Mouse (Mus musculus) embryonic facial prominence, embryonic 11.5 days (tissue): ENCODE data around the gene Gjd2. TPM values are rescaled to one million over a fixed set of nuclear protein-coding genes. Genes with fewer than 3 reads are reported as not detected.

Source experiments
- ATAC-seq: fragments of 200-750 bp; cut with Nextera tagmentation; replicated peaks from 2 replicates; pipeline ENCODE4 v1.8.0; 2017; ENCODE audit warnings: low read depth; ENCODE audit not compliant: insufficient number of reproducible peaks, low FRiP score, low TSS enrichment
- DNase-seq: peaks from one replicate; pipeline ENCODE4 v3.0.0-alpha.2; 2015; ENCODE audit warnings: low spot score
- H3K27ac ChIP-seq: fragments of 300-500 bp; sonication (generic); replicated peaks from 2 replicates; pipeline ENCODE4 v1.5.1; 2014; ENCODE audit warnings: mild to moderate bottlenecking, low read depth, low read length, control low read depth
- H3K27me3 ChIP-seq: fragments of 300-500 bp; sonication (generic); 2 replicates; pipeline ENCODE4 v1.6.1; 2014; ENCODE audit warnings: mild to moderate bottlenecking, low read length, moderate library complexity, mixed read lengths; ENCODE audit not compliant: control insufficient read depth, insufficient read depth
- H3K36me3 ChIP-seq: fragments of 300-500 bp; sonication (generic); replicated peaks from 2 replicates; pipeline ENCODE4 v1.6.1; 2014; ENCODE audit warnings: low read depth, mild to moderate bottlenecking, low read length, moderate library complexity, mixed read lengths; ENCODE audit not compliant: control insufficient read depth, insufficient read depth
- H3K4me1 ChIP-seq: fragments of 300-500 bp; sonication (generic); 2 replicates; pipeline ENCODE4 v1.6.1; 2014; ENCODE audit warnings: low read length, mixed read lengths; ENCODE audit not compliant: control insufficient read depth, insufficient read depth
- H3K4me2 ChIP-seq: fragments of 300-500 bp; sonication (generic); 2 replicates; pipeline ENCODE4 v1.6.1; 2014; ENCODE audit warnings: low read depth, mild to moderate bottlenecking, control low read depth, low read length, moderate library complexity
- H3K4me3 ChIP-seq: fragments of 300-500 bp; sonication (generic); 2 replicates; pipeline ENCODE4 v1.5.1; 2014; ENCODE audit warnings: low read depth, low read length, control low read depth
- H3K9ac ChIP-seq: fragments of 300-500 bp; sonication (generic); replicated peaks from 2 replicates; pipeline ENCODE4 v1.6.1; 2014; ENCODE audit warnings: mild to moderate bottlenecking, control low read depth, low read length
- H3K9me3 ChIP-seq: fragments of 300-500 bp; sonication (generic); replicated peaks from 2 replicates; pipeline ENCODE4 v1.6.1; 2016; ENCODE audit warnings: mild to moderate bottlenecking, low read length, inconsistent platforms, mixed read lengths; ENCODE audit not compliant: control insufficient read depth
- whole genome bisulfite sequencing: fragments of 180-500 bp; shearing (Covaris S2); extraction: QIAGEN DNeasy Blood & Tissue Kit; methylation state at CpG from one replicate; pipeline ENCODE4 v1.1.7; 2014; 5-methylcytosine and 5-hydroxymethylcytosine counted together
- polyA plus RNA-seq: library from polyadenylated mRNA; unstranded; fragments of >200 nt; fragmentation: Nextera tagmentation; extraction: Ambion mirVana; gene quantifications from 2 replicates; pipeline ENCODE4 v1.2.1, GENCODE M21; 2014

Gene Gjd2
- polyA plus RNA-seq, 1 experiment from 2014 or later, result 0.10 TPM

- Histone ChIP-seq H3K9ac (no peak overlapping the region), H3K27me3 (no peaks in the 10 kb centered on the region), H3K27ac (no peak overlapping the region), H3K9me3 (no peaks in the 10 kb centered on the region), H3K4me2 (no peak overlapping the region), H3K4me1 (no peaks in the 10 kb centered on the region), H3K4me3 (no peak overlapping the region), H3K36me3 (no peaks in the 10 kb centered on the region)
- WGBS, result 86% methylated on average over 14 of the region's 14 CpGs
- DNase-seq (no peak), ATAC-seq (no peak)
Measured at GRCm38 (mm10) chr2:114051871-114052241, 38.4 kb upstream of the Gjd2 start.

DNA sequence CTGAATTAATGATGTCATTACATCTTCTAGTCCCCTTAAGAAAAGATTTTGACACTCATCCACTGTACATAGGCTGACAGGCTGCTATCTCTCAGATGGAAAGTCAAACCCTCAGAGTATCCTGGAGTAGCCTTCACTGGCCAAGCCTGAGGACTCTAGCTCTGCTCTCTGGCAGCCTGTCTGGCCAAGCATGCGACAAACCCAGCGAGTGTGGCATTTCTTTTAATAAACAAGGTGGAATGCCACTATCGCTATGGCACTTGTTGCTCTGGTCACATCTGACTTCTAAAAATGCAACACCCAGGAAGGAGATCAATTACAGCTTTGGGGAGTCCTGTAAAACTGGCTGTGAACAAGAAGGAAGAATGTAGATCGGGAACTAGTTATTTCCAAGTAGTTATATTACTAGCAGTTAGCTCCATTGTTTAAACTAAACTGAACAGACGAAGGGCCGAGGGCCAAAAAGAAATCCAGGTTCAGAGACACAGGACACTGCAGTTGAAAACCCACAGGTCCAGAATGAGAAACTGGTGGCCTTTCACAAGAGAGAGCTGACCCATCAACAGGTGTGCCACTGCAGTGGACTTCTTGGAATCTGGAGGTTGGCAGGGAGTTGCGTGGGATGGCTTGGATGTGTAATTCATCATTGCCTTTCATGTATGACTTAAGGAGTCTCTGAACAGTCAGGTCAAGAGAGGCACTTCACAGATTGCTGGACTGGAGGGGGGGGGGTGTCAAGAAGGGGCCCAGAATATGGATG lies 37.9 kb upstream of the Gjd2 start:
- Histone ChIP-seq H3K36me3 (no peaks in the 10 kb centered on the region), H3K4me3 (no peak overlapping the region), H3K9ac (no peak overlapping the region), H3K27me3 (no peaks in the 10 kb centered on the region), H3K27ac (no peak overlapping the region), H3K4me1 (no peaks in the 10 kb centered on the region), H3K4me2 (no peak overlapping the region), H3K9me3 (no peaks in the 10 kb centered on the region)
- ATAC-seq (no peak), DNase-seq (no peak)
- 92% methylated on average over 7 of the region's 7 CpGs for WGBS

DNA sequence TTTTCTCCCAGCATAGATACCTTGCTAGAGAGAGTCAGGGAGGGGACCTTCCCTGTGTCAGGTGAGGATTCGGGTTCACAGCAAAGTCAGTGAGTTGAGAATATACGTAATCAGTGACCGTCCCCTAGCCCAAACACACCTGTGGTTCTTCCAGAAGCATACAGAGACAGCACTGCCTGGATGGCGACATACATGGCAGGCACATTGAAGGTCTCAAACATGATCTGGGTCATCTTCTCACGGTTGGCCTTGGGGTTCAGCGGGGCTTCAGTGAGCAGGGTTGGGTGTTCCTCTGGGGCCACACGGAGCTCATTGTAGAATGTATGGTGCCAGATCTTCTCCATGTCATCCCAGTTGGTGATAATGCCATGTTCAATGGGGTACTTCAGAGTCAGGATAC lies 36.7 kb upstream of the Gjd2 start:
- DNase-seq, result no peak
- Histone ChIP-seq H3K4me3 (no peak overlapping the region), H3K9me3 (no peaks in the 10 kb centered on the region), H3K4me2 (no peak overlapping the region), H3K27me3 (no peaks in the 10 kb centered on the region), H3K27ac (no peak overlapping the region), H3K4me1 (no peaks in the 10 kb centered on the region), H3K36me3 (no peaks in the 10 kb centered on the region), H3K9ac (no peak overlapping the region)
- WGBS, result 93% methylated on average over 7 of the region's 7 CpGs
- ATAC-seq, result no peak

DNA sequence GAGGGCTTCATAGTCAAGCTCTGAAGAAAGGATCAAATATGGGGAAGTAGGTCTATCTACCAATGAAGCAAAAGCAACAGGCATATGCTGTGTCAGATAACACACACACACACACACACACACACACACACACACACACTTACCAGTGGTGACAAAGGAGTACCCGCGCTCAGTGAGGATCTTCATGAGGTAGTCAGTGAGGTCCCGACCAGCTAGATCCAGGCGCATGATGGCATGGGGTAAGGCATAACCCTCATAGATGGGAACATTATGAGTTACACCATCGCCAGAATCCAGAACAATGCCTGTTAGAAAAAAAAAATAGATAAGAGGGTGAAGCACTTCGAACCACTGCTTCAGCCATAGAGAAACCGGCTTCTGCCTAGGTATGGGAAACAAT lies 36.0 kb upstream of the Gjd2 start:
- Histone ChIP-seq H3K4me2 (no peak overlapping the region), H3K4me1 (no peaks in the 10 kb centered on the region), H3K36me3 (no peaks in the 10 kb centered on the region), H3K27ac (no peak overlapping the region), H3K27me3 (no peaks in the 10 kb centered on the region), H3K9me3 (no peaks in the 10 kb centered on the region), H3K4me3 (no peak overlapping the region), H3K9ac (no peak overlapping the region)
- WGBS, result 92% methylated on average over 7 of the region's 7 CpGs
- ATAC-seq (no peak), DNase-seq (no peak)

GRCm38 (mm10) chr2:114047960-114048611 lies 34.7 kb upstream of the Gjd2 start:
- Histone ChIP-seq H3K36me3 (no peaks in the 10 kb centered on the region), H3K9me3 (no peaks in the 10 kb centered on the region), H3K9ac (no peak overlapping the region), H3K27ac (no peak overlapping the region), H3K27me3 (no peaks in the 10 kb centered on the region), H3K4me1 (no peaks in the 10 kb centered on the region), H3K4me3 (no peak overlapping the region), H3K4me2 (no peak overlapping the region)
- WGBS, result 83% methylated on average over 5 of the region's 5 CpGs
- DNase-seq, result no peak
- ATAC-seq, result no peak

- Histone ChIP-seq H3K4me3 (no peak overlapping the region), H3K9ac (no peak overlapping the region), H3K4me2 (no peak overlapping the region), H3K4me1 (no peaks in the 10 kb centered on the region), H3K27me3 (no peaks in the 10 kb centered on the region), H3K36me3 (no peaks in the 10 kb centered on the region), H3K27ac (no peak overlapping the region), H3K9me3 (no peaks in the 10 kb centered on the region)
- 91% methylated on average over 5 of the region's 5 CpGs for WGBS
- ATAC-seq (no peak), DNase-seq (no peak)
Measured at GRCm38 (mm10) chr2:114046151-114046664, 32.8 kb upstream of the Gjd2 start.

DNA sequence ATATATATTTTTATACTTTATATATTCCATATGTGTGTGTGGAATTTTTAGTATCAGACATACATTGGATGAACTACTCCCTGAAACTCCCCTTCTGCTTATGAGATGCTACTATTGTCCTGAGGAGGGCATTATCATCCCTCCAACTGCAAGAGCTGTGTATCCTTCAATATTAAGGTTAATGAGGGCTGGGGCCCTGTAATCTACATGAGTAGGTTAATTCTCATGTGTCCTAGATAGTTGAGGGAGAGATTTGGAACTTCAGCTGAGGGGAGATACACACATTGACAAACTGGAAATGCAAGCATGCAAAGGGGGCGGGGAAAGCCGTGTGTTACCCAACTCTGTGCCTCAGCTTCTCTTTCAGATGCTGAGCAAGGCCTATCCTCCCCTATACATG lies 24.5 kb upstream of the Gjd2 start:
- no peak overlapping the region for H3K4me2 ChIP-seq
- H3K9ac ChIP-seq, result no peak overlapping the region
- 69% methylated on average over 2 of the region's 2 CpGs for WGBS
- no peak for DNase-seq
- H3K27ac ChIP-seq, result no peak overlapping the region
- no peak overlapping the region for H3K4me3 ChIP-seq
- no peaks in the 10 kb centered on the region for H3K9me3 ChIP-seq
- no peaks in the 10 kb centered on the region for H3K4me1 ChIP-seq
- no peaks in the 10 kb centered on the region for H3K27me3 ChIP-seq
- no peak for ATAC-seq
- no peaks in the 10 kb centered on the region for H3K36me3 ChIP-seq

DNA sequence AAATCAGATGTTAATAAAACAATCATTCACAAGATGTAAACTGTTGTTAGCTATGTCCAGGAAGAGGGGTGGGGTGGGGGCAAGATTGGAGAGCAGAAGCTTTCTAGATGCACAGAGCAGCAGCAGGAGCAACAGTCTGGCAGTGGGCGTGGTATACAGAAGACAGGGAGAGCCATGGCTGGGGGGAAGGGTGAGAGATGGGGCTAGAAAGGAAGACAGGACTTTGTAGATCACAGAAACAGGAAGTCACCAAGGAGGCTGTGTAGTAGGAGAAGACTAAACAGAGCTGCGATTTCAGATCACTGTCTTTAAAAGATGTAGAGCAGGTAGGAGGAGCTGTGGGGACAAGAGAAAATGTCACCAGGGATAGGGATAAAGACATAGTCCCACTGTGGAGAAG lies 18.8 kb upstream of the Gjd2 start:
- no peaks in the 10 kb centered on the region for H3K27me3 ChIP-seq
- no peak overlapping the region for H3K4me2 ChIP-seq
- no peaks in the 10 kb centered on the region for H3K4me1 ChIP-seq
- H3K9me3 ChIP-seq, result no peaks in the 10 kb centered on the region
- ATAC-seq, result no peak
- no peak overlapping the region for H3K27ac ChIP-seq
- 50% methylated on average over 2 of the region's 2 CpGs for WGBS
- no peak for DNase-seq
- H3K9ac ChIP-seq, result no peak overlapping the region
- no peak overlapping the region for H3K4me3 ChIP-seq
- no peaks in the 10 kb centered on the region for H3K36me3 ChIP-seq
